Mouse (Mus musculus): ENCODE data around the gene Gramd1b.

Gene Gramd1b

GRCm38 (mm10) chr9:40337131-40337820, 193.9 kb downstream of the Gramd1b start:
- DNase-seq (ENCODE audit: low spot score in 2 of 2): no peak

GRCm38 (mm10) chr9:40336701-40337100, 194.5 kb downstream of the Gramd1b start:
- DNase-seq (ENCODE audit: low spot score in 2 of 2): peak; percentile 77 to 80

DNA sequence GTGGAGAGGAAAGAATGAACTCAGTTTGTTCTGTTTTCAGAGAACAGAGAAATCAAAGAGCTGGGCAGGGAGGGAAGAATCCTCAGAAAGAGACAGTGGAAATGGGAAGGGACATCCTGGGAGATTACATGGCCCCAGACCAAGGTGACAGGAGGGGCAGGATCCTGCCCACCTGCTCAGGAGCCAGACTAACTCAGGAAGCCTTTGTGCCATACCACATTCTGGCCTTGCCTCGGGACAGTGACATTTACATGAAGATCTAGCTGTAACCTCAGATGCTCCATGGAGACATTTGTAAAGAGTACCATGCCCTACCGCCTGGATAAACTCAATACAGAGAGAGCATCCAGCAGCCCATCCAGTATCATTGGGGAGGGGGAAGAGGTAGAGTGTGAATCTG, 196.6 kb downstream of the Gramd1b start:
- no peak for DNase-seq (ENCODE audit: low spot score in 2 of 2)

- DNase-seq (ENCODE audit: low spot score in 2 of 2): peak; percentile 87 to 92
Observed at GRCm38 (mm10) chr9:40333649-40334396, 197.4 kb downstream of the Gramd1b start.

DNA sequence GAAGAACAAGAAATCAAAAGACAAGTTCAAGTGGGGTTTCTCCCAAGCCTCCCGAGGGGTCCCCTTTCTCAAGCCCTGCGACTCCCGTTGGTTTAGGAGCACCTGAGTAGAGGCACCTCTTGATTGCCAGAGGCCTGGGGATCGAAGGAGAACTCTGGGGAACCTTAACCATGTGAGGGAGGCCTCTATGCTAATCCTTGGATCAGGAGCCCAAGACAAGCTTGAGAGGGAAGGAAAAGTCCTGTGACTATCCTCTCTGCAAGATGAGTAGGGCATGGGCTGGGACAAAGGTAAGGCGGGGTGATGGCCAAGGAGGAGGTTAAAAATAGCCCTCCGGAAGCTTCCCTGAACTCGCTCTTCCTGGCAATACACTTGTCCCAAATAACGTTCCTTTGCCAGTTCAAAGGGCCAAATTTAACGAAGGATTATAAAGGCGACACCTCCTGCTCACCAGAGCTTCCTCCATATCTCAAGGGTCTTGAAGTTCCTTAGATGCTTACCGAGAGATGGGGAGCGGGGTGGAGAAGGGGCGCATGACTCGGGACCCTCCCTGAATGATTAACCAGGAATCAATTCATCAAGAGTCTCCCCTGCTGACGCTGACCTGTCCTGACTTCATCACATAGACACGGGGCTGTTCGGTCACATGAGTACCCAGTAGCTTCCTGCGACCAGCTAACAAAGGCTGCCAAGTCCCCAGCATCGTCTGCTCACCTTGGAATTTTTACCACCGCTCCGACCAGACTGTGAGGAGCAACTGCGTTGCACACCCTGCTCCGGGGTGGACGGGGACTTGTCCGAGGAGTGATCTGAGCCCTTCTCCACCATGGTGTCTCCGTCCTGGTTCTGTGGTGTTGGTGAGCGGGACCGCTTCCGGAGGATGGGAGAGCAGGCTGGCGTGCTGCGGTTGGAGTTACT, 198.2 kb downstream of the Gramd1b start:
- no peak for DNase-seq (ENCODE audit: low spot score in 2 of 2)

DNA sequence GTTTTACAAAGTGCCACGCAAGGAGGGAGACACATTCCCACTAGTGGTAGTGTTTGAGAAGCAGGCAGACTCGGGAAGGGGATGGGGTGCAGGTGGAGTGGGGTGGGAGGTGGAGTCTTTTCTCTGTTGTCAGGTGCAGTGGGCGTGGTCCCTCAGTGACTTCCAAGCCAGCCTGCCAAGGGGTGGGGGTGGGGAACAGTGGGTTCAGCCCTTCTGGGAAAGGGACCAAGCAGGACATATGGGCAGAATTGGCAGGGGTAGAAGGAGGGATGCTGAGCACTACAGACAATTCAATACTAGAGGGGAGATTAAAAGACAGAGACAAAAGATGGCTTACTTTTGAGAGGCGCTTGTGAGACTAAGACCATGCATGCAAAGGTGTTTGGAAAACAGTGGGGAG, 198.9 kb downstream of the Gramd1b start:
- peak; percentile 66 to 73 for DNase-seq (ENCODE audit: low spot score in 2 of 2)

DNA sequence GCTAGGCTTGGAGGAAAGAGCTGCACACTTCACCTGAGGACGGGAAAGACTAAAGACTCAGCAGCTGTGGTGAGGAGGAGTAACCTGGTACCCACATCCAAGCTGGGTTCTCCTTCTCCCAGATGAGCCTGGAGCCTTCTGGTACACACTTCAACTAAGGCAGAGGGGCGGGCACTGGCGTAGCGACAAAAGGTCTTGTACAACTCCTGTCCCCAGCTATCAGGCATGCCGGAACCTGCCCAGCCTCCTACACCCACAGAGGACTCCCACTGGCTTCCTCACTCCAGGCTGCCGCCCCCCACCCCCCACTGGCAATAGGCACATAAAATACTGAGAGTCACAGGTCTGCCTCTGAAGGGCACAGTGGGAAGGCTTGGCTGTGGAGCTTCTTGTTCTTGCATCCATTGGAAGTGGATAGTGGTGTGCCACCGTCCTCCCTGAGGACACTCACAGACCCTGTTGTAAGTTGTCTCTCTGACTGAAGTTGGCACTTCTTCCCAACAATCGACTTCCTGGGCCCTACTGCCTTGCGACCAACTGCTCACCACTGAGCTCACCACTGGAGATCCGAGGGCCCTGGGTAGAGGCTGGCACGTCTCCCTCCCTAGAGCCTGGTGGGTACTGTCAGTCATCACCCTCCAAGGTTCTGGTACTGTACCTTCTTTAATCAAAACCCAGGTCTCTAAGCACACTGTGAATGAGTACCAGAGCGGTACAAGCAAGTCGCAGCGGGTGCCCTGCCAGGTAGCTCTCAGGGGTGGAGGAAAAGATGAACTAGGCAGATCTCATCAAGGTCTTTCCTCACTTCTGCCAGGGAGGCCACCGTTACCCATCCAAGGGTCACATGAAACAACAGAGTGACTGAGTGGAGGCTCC, 199.5 kb downstream of the Gramd1b start:
- peak in 1 of 2 experiments; percentile 43 for DNase-seq (ENCODE audit: low spot score in 2 of 2)

DNA sequence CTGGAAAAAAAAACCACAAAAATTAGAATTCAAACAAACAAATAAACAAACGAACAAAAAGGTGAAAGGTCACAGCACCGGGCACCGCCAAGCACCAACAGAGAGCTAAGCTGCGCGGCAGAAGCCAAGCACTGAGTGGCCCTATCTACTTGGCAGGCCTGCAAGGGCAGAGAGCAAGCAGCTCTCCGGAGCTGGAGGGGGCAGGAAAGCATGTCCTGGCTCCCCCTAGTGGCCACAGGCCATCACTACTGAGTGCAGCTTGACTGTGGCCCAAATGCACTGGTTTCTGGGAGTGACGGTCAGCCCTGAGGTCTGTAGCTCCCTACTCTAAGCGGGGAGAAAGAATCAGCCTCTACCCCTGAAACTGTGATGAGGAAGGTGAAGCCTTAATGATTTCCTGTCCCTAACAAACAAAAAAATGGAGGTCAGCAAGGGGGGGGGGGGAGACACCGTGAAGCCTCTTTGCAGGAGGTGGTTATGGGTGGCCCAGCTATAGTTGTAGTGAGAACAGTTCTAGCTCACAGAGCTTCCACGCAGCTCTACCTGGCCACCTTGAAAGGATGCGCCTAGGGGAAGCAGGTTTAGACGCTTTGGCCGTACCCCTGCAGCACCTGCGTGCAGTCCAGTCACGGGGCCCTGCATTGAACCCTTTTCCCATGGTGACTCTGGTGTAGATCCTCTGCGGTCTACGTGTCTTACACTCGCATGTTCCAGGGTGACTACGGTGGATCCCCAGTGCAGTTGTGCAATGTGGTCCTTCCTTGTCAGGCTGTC, 200.4 kb downstream of the Gramd1b start:
- peak; percentile 88 to 89 for DNase-seq (ENCODE audit: low spot score in 2 of 2)

GRCm38 (mm10) chr9:40326260-40326915, 204.8 kb downstream of the Gramd1b start:
- no peak for DNase-seq (ENCODE audit: low spot score in 2 of 2)

DNA sequence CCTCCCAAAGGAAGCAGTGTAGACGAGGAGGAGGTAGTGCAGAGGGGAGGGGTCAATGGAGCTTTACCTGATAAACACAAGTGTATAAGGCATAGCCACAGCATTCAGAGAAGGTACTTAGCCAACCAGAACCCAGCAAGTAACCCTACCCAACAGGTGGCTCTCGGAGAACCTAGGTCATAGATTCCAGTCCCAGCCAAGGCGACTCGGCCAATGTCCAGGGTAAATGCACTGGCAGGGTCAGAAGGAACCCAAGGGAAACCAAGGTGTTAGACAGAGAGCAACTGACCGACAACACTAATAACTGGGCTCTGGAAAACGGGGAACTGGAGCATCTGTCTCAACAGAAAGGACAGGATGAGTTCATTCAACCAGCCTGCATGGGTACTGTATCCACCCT, 206.4 kb downstream of the Gramd1b start:
- DNase-seq (ENCODE audit: low spot score in 2 of 2): no peak

DNA sequence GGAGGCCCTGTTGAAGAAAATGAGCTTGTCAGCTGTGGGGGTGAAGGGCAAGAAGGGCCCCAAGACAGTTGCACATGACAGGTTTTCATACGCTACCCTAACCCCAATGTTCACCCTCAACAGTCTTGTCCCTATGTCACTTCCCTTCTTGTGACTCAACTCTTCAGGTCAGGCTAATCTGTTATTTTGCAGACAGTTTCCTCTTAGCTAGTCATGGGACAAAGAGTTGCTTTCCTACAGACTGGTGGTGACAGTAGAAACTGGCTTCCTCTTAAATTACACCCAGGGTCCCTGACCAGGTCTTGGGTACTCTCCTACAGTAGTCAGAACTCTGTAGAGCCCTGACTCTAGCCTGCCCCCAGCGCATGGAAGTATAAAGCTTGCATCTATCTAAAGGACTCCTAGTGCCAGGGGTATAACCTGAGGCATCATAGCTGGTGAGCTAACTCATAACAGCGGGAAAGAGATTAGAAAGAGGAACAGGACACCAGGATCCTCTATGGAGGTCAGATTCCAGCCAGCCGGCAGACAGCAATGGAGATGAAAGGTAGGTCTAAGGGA, 206.9 kb downstream of the Gramd1b start:
- no peak for DNase-seq (ENCODE audit: low spot score in 2 of 2)

GRCm38 (mm10) chr9:40323773-40324172, 207.4 kb downstream of the Gramd1b start:
- no peak for DNase-seq (ENCODE audit: low spot score in 2 of 2)

- no peak for DNase-seq (ENCODE audit: low spot score in 2 of 2)
Observed at GRCm38 (mm10) chr9:40323171-40323570, 208.0 kb downstream of the Gramd1b start.

DNA sequence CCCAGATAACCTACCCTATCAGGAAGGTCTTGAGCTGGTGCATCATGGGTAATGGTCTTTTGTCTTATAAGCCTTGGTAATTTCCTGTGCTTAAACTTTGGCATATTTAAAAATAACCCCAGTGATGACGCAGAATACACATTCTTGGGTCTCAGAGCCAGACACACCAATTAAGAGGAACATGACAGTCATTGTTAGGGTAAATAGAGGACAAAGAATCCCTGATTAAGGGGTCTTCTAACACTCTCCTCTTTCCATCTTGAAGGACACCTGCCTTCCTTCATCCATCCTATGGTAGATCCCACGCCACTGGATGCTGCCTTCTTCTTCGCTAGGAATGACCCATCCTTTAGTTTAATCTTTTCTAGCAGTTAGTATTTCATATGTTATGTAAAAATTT, 208.8 kb downstream of the Gramd1b start:
- DNase-seq (ENCODE audit: low spot score in 2 of 2): no peak

DNA sequence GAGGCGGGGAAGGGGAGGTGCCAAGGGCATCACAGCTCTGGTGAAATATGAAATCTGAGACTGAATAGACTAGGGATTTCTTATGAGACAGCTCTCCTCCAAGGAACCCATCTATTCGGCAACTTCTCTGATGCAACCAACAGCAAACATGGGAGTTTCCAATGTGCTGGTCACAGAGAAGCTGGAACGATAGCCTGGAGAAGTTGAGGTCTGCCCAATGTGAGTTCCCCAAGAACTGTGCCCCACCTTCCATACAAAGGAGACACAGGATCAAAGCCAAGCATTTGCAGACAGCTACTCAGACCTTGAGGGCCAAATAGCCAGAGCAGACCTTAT, 209.5 kb downstream of the Gramd1b start:
- DNase-seq (ENCODE audit: low spot score in 2 of 2): no peak

DNA sequence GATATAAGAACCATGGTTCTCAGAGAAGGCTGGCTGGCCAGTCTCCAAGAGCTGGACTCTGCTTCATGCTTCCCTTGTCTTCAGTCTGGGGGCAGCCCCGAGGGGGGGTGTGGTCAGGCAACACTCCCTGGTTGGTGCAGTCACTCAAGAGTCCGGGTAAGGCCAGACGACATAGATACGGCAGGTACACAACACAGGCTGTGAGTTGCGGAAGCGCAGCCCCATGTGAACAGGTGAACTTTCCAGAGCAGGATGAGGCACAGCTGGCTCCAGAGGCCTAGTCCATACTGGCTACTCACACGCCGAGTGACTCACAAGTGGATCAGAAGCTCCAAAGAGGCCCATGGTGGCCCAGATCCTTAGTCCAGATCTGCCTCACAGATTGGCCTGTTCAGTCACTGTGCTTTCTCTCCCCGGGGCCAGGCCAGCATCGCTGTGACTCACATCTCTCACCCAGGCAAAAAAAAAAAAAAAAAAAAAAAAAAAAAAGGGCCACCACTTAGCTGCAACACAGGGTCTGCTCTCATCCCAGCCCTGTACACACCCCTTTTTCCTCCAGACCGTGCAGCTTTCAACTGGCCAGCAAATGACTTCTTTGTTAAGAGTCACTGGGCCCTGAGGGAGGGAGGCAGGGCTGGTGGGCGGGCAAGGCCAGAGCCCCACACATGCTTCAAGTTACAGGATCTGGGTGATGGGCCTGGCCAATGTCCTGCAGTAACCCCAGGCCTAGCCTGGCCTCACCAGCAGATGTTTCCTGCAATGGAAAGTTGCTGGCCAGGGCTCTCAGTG, 210.1 kb downstream of the Gramd1b start:
- DNase-seq (ENCODE audit: low spot score in 2 of 2): peak in 1 of 2 experiments; percentile 73

DNA sequence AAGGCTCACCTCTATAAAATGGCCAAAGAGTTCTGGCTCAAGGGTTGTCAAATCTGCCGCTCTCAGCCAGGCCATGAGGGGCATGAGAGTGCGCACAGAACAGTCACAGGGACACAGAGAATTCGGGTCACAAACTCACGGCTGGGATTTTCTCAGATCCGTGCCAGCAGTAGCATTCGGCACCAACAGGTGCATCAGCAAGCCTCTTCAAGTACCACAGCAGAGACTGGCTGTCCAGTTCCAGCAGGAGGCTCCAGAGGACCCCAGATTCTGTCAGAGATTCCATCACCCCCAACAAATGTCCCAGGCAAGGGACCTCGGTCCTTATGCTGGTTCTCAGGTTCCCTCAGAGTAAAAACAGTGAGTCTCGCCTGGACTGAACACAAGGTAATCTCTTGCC, 210.8 kb downstream of the Gramd1b start:
- DNase-seq (ENCODE audit: low spot score in 2 of 2): no peak

DNA sequence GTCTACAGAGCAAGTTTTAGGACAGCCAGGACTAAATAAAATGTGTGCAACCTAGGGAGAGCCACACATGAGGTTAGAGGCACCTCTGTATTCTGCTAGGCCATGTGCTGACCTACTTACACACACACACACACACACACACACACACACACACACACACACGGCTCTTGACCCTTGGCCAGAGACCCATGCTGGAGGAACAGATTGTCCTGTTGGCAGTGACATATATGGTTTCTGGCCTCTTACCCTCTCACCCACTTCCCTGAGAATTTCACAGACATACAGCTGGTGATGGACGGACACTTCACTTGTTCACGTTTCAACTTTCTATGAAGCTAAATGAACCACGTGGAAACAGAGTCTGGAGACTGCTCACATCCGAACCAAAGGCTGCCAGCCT, 212.4 kb downstream of the Gramd1b start:
- DNase-seq (ENCODE audit: low spot score in 2 of 2): no peak

- DNase-seq (ENCODE audit: low spot score in 2 of 2): no peak
Observed at GRCm38 (mm10) chr9:40317735-40318134, 213.4 kb downstream of the Gramd1b start.
